ENCODE assay signal across 7 mouse cellular contexts in genomic region chr10:39133462-39134310, GRCm38 (mm10). TPM values are rescaled to one million over a fixed set of nuclear protein-coding genes. Genes with fewer than 3 reads are reported as not detected.
DNase-seq lines count a peak whose midpoint lies in the region; ATAC-seq lines count a peak whose summit lies in the region.

Gene Fam229b (minus strand): TSS chr10:39133914.
Gene Tube1 (plus strand): TSS chr10:39133976.

- no peaks in the 10 kb centered on the region for H3K9me3 ChIP-seq in intestine, embryonic 15.5 days
- H3K9me3 ChIP-seq in midbrain, embryonic 10.5 days (replicated peaks), result no peaks in the 10 kb centered on the region

- H3K27ac ChIP-seq in intestine, embryonic 15.5 days, result no peak within 1 kb of the TSS
- peak within 1 kb of the TSS; percentile 94 for H3K27ac ChIP-seq in midbrain, embryonic 10.5 days (replicated peaks)

- no peaks in the 10 kb centered on the region for H3K36me3 ChIP-seq in intestine, embryonic 15.5 days
- peaks cover 24% of the 10 kb centered on the region for H3K36me3 ChIP-seq in midbrain, embryonic 10.5 days

- H3K9ac ChIP-seq in intestine, embryonic 15.5 days, result peak within 1 kb of the TSS; percentile 73

- peak within 1 kb of the TSS; percentile 82 for H3K4me2 ChIP-seq in intestine, embryonic 15.5 days (replicated peaks)

- peak; percentile 92 for DNase-seq in adrenal gland, adult 2 months
- peak; percentile 86 for DNase-seq in embryo, embryonic 11.5 days (ENCODE audit: low read depth, low spot score)
- peak; percentile 77 to 81 for DNase-seq in gastrocnemius, postnatal 36 days
- DNase-seq in left cerebral cortex, postnatal 25 days (ENCODE audit: low spot score in 2 of 2), result peak; percentile 95 to 98
- peak; percentile 92 for DNase-seq in midbrain, embryonic 10.5 days (ENCODE audit: low spot score)
- DNase-seq in right cerebral cortex, postnatal 4 days, result peak; percentile 84

- H3K4me1 ChIP-seq in intestine, embryonic 15.5 days (replicated peaks), result no peaks in the 10 kb centered on the region; the same call in 1 of the 2 replicates
- H3K4me1 ChIP-seq in midbrain, embryonic 10.5 days, result peaks cover 30% of the 10 kb centered on the region

- ATAC-seq in intestine, embryonic 15.5 days, result peak; percentile 96

- no peaks in the 10 kb centered on the region for H3K27me3 ChIP-seq in intestine, embryonic 15.5 days (replicated peaks)
- H3K27me3 ChIP-seq in midbrain, embryonic 10.5 days (ENCODE audit: low read depth, poor library complexity, severe bottlenecking), result no peaks in the 10 kb centered on the region

- peak within 1 kb of the TSS; percentile 70 for H3K4me3 ChIP-seq in intestine, embryonic 15.5 days (replicated peaks)
- H3K4me3 ChIP-seq in midbrain, embryonic 10.5 days, result peak within 1 kb of the TSS; percentile 83

- 4% methylated on average over 47 of the region's 47 CpGs for WGBS in intestine, embryonic 15.5 days
- WGBS in midbrain, embryonic 10.5 days, result 6% methylated on average over 47 of the region's 47 CpGs

- intact Hi-C loops in gastrocnemius, postnatal 36 days (cut with DNase I), result no loop called here
- intact Hi-C loops in left cerebral cortex, postnatal 25 days (cut with DNase I), result no loop called here

RNA-seq across cellular contexts. Expression of gene Fam229b, which starts in this region (rescaled TPM):
- total RNA-seq in adrenal gland, adult 2 months (2021), result 1 to 10 TPM; 3.1 to 5.3 TPM
- polyA plus RNA-seq in adrenal gland, adult 2 months (2012; rRNA removed), result 0.57 and 0.94 TPM in 2 replicates
- total RNA-seq in gastrocnemius, postnatal 36 days (2021), result 1 to 10 TPM; 4.0 to 4.2 TPM
- 6.7 and 8.2 TPM in 2 replicates for polyA plus RNA-seq in intestine, embryonic 15.5 days (2015; fragmentation: Nextera tagmentation; extraction: Ambion mirVana)
- 10 to 100 TPM; 15.0 to 16.0 TPM for total RNA-seq in left cerebral cortex, postnatal 25 days (2021)
- 14.2 and 15.4 TPM in 2 replicates for polyA plus RNA-seq in midbrain, embryonic 10.5 days (2016; fragmentation: Nextera tagmentation; extraction: Ambion mirVana)

RNA-seq across cellular contexts. Expression of gene Tube1, which starts in this region (rescaled TPM):
- total RNA-seq in adrenal gland, adult 2 months (2021), result 1 to 10 TPM in 1 of 2 experiments, under 1 TPM in 1; 0.72 to 1.0 TPM
- 0.30 and 1.2 TPM in 2 replicates for polyA plus RNA-seq in adrenal gland, adult 2 months (2012; rRNA removed)
- total RNA-seq in gastrocnemius, postnatal 36 days (2021), result 1 to 10 TPM in 1 of 2 experiments, under 1 TPM in 1; 0.46 to 1.0 TPM
- polyA plus RNA-seq in intestine, embryonic 15.5 days (2015; fragmentation: Nextera tagmentation; extraction: Ambion mirVana), result 11.5 and 14.7 TPM in 2 replicates
- total RNA-seq in left cerebral cortex, postnatal 25 days (2021), result 1 to 10 TPM; 1.3 to 1.9 TPM
- polyA plus RNA-seq in midbrain, embryonic 10.5 days (2016; fragmentation: Nextera tagmentation; extraction: Ambion mirVana), result 22.0 and 24.9 TPM in 2 replicates
